Mouse (Mus musculus): ENCODE measurements at regions not wholly inside any gene's neighbourhood (a gene's known extent, or its start where the extent isn't known, plus 50 kb on each side); places are given as distances from the start of the nearest gene placed in this dataset.

DNA sequence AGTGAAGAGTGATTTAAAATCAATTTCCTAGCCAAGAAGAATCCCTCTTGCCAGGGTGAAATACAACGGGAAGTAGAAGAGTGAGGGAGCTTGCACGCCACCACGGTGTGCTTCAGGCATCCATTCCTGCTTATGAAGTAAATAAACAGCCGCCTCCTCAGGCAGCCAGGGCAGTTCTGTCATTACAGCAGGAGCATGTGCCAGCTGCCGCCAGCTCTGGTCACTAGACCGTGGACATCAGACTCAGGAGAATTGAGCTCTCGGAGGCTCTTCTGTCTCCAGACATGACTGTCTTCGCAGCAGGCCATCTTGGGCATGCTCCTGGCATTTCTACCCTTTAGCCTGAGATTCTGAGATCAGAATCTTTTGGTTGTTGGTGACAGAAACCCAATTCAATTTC lies 236.1 kb upstream of the Gjb5 start:
- no peak overlapping the region for H3ac ChIP-seq (ENCODE audit: control insufficient read depth, insufficient read length)
- no peaks in the 10 kb centered on the region for H3K79me2 ChIP-seq (ENCODE audit: control insufficient read depth, insufficient read depth)
- TF ChIP-seq MAX (IDR thresholded peaks at IDR 0.05; ENCODE audit: low read depth): no peak
- TF ChIP-seq SRF (IDR thresholded peaks at IDR 0.05; ENCODE audit: control insufficient read depth, insufficient read length, low read depth): no peak
- no peak for TF ChIP-seq USF1 (IDR thresholded peaks at IDR 0.05; ENCODE audit: low read depth)
- TF ChIP-seq TCF12 (IDR thresholded peaks at IDR 0.05; ENCODE audit: insufficient read depth, poor library complexity, severe bottlenecking): no peak
- no peak for TF ChIP-seq E2F4 (IDR thresholded peaks at IDR 0.05; ENCODE audit: insufficient read depth)
- no peak for TF ChIP-seq POLR2A (IDR thresholded peaks at IDR 0.05; ENCODE audit: insufficient read length, low read depth)
- TF ChIP-seq TCF3 (IDR thresholded peaks at IDR 0.05; ENCODE audit: insufficient read length, low read depth): no peak
- TF ChIP-seq POLR2AphosphoS2 (IDR thresholded peaks at IDR 0.05; ENCODE audit: insufficient read length, low read depth): no peak
- no peak for TF ChIP-seq CEBPB (IDR thresholded peaks at IDR 0.05; ENCODE audit: insufficient read depth, poor library complexity, severe bottlenecking)
- TF ChIP-seq MYOG (IDR thresholded peaks at IDR 0.05; ENCODE audit: control insufficient read depth in 1 of 3, insufficient read depth in 1 of 3, insufficient read length in 2 of 3, low read depth in 2 of 3): no peak
- TF ChIP-seq REST (IDR thresholded peaks at IDR 0.05; ENCODE audit: insufficient read depth, insufficient read length): no peak
- no peak for TF ChIP-seq MYOD1 (IDR thresholded peaks at IDR 0.05; ENCODE audit: control insufficient read depth in 1 of 3, insufficient read length in 2 of 3, low read depth in 2 of 3)
- H3K36me3 ChIP-seq (ENCODE audit: control insufficient read depth, insufficient read depth): no peaks in the 10 kb centered on the region
- H3K27me3 ChIP-seq (ENCODE audit: control insufficient read depth, insufficient read depth, insufficient read length): no peaks in the 10 kb centered on the region
- no peak overlapping the region for H3K4me3 ChIP-seq
- H3K4me2 ChIP-seq (ENCODE audit: low read depth): no peak overlapping the region

DNA sequence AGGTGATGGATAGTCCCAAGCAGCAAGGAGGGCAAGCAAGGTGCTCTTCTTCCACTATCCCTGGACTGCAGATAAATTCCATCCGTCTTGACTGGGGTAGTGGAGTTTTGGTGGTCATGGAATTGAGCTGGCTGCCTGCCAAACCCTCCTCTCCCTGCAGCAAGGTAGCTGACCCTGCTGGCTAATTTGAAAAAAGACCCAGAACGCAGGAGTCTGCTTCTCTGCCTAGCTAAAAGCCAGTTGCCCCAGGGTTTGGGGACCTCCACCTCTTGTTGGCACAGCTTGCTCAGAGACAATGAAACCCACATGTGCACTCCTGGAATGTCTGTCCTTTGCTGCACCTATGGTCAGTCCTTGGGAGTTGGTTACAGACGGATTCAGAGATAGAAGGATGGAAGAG lies 233.6 kb upstream of the Gjb5 start:
- H3K27me3 ChIP-seq (ENCODE audit: control insufficient read depth, insufficient read depth, insufficient read length): no peaks in the 10 kb centered on the region
- no peaks in the 10 kb centered on the region for H3K36me3 ChIP-seq (ENCODE audit: control insufficient read depth, insufficient read depth)
- no peak overlapping the region for H3K4me3 ChIP-seq
- H3K79me2 ChIP-seq (ENCODE audit: control insufficient read depth, insufficient read depth): no peaks in the 10 kb centered on the region
- no peak for TF ChIP-seq TCF12 (IDR thresholded peaks at IDR 0.05; ENCODE audit: insufficient read depth, poor library complexity, severe bottlenecking)
- TF ChIP-seq E2F4 (IDR thresholded peaks at IDR 0.05; ENCODE audit: insufficient read depth): no peak
- no peak for TF ChIP-seq POLR2A (IDR thresholded peaks at IDR 0.05; ENCODE audit: insufficient read length, low read depth)
- TF ChIP-seq TCF3 (IDR thresholded peaks at IDR 0.05; ENCODE audit: insufficient read length, low read depth): no peak
- TF ChIP-seq MYOD1 (IDR thresholded peaks at IDR 0.05; ENCODE audit: control insufficient read depth in 1 of 3, insufficient read length in 2 of 3, low read depth in 2 of 3): no peak
- no peak overlapping the region for H3K4me2 ChIP-seq (ENCODE audit: low read depth)
- no peak overlapping the region for H3ac ChIP-seq (ENCODE audit: control insufficient read depth, insufficient read length)

DNA sequence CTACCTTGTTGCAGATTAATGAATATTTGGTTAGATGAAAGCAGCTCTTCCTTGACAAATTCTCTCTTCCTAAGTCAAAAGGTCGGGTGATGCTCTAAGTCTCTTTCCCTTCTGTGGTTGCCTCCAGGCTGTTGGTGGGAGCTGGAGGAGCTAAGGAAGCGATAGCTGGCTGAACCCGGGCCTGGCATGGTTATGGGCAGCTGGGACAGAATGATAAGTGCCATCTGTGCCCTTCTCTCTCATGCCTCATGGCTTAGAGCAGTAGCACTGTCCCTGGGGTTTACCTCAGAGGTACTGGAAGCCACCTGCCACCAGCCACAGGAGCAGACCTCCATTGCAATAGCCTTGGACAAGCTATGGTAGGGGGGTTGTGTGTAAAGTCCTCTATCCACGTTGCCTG lies 228.8 kb upstream of the Gjb5 start:
- H3K4me3 ChIP-seq: no peak overlapping the region

DNA sequence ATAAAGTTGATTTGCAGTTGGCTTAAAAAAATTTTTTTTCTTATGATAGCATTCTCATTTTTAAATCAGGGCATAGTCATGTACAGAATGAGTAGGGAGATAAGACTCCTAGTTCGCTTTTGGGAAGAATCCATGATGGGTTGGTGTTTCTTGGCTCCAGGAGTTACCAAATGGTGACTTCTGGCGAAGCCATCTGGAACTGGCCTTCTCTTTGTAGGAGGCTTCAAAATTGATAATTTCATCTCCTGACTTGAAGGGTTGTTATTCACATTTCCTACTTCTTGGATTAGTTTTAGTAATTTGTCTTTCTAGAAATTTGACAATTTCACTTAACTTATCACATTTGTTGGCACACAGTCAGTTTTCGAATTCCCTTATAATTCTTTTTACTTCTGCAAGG lies 218.5 kb upstream of the Gjb5 start:
- no peak overlapping the region for H3K4me2 ChIP-seq (ENCODE audit: low read depth)
- no peak overlapping the region for H3ac ChIP-seq (ENCODE audit: control insufficient read depth, insufficient read length)
- no peaks in the 10 kb centered on the region for H3K79me2 ChIP-seq (ENCODE audit: control insufficient read depth, insufficient read depth)
- no peak overlapping the region for H3K4me3 ChIP-seq
- no peaks in the 10 kb centered on the region for H3K36me3 ChIP-seq (ENCODE audit: control insufficient read depth, insufficient read depth)
- H3K27me3 ChIP-seq (ENCODE audit: control insufficient read depth, insufficient read depth, insufficient read length): no peaks in the 10 kb centered on the region
- TF ChIP-seq TCF12 (IDR thresholded peaks at IDR 0.05; ENCODE audit: insufficient read depth, poor library complexity, severe bottlenecking) (no peak), CEBPB (IDR thresholded peaks at IDR 0.05; ENCODE audit: insufficient read depth, poor library complexity, severe bottlenecking) (no peak), MYOG (IDR thresholded peaks at IDR 0.05; ENCODE audit: control insufficient read depth in 1 of 3, insufficient read depth in 1 of 3, insufficient read length in 2 of 3, low read depth in 2 of 3) (no peak), POLR2AphosphoS2 (IDR thresholded peaks at IDR 0.05; ENCODE audit: insufficient read length, low read depth) (no peak), POLR2A (IDR thresholded peaks at IDR 0.05; ENCODE audit: insufficient read length, low read depth) (no peak), MAX (IDR thresholded peaks at IDR 0.05; ENCODE audit: low read depth) (no peak), USF1 (IDR thresholded peaks at IDR 0.05; ENCODE audit: low read depth) (no peak)

More for the DNA sequence above, 228.8 kb upstream of the Gjb5 start:
- TF ChIP-seq TCF3 (IDR thresholded peaks at IDR 0.05; ENCODE audit: insufficient read length, low read depth): no peak
- no peak for TF ChIP-seq MAX (IDR thresholded peaks at IDR 0.05; ENCODE audit: low read depth)
- no peak for TF ChIP-seq MYOG (IDR thresholded peaks at IDR 0.05; ENCODE audit: control insufficient read depth in 1 of 3, insufficient read depth in 1 of 3, insufficient read length in 2 of 3, low read depth in 2 of 3)
- H3K79me2 ChIP-seq (ENCODE audit: control insufficient read depth, insufficient read depth): no peaks in the 10 kb centered on the region
- no peak overlapping the region for H3ac ChIP-seq (ENCODE audit: control insufficient read depth, insufficient read length)
- no peak overlapping the region for H3K4me2 ChIP-seq (ENCODE audit: low read depth)
- H3K27me3 ChIP-seq (ENCODE audit: control insufficient read depth, insufficient read depth, insufficient read length): no peaks in the 10 kb centered on the region
- H3K36me3 ChIP-seq (ENCODE audit: control insufficient read depth, insufficient read depth): no peaks in the 10 kb centered on the region

DNA sequence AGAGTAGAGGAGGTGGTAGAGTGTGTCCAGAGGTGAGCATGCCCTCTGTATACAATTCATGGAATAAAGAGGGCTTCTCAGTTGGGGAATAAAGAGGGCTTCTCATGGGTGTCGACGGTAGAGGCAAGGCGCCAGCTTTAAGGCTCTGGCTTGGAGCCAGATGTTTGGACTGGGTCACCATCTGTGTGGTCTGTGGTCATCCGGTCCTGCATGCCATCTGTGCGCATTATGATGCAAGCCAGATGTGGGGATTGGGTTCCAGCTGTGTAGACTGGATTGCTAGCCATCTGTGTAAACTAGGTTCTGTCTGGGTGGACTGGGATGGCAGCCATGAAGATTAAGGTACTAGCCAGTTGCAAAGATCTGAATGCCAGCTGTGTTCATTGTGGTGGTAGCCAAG lies 204.6 kb upstream of the Gjb5 start:
- Histone ChIP-seq H3K36me3 (ENCODE audit: control insufficient read depth, insufficient read depth) (no peaks in the 10 kb centered on the region), H3K79me2 (ENCODE audit: control insufficient read depth, insufficient read depth) (no peaks in the 10 kb centered on the region), H3K4me3 (no peak overlapping the region), H3K4me2 (ENCODE audit: low read depth) (no peak overlapping the region), H3ac (ENCODE audit: control insufficient read depth, insufficient read length) (no peak overlapping the region), H3K27me3 (ENCODE audit: control insufficient read depth, insufficient read depth, insufficient read length) (no peaks in the 10 kb centered on the region)
- no peak for TF ChIP-seq TCF3 (IDR thresholded peaks at IDR 0.05; ENCODE audit: insufficient read length, low read depth)
- TF ChIP-seq TCF12 (IDR thresholded peaks at IDR 0.05; ENCODE audit: insufficient read depth, poor library complexity, severe bottlenecking): no peak
- TF ChIP-seq POLR2A (IDR thresholded peaks at IDR 0.05; ENCODE audit: insufficient read length, low read depth): no peak
- no peak for TF ChIP-seq POLR2AphosphoS2 (IDR thresholded peaks at IDR 0.05; ENCODE audit: insufficient read length, low read depth)
- TF ChIP-seq MYOG (IDR thresholded peaks at IDR 0.05; ENCODE audit: control insufficient read depth in 1 of 3, insufficient read depth in 1 of 3, insufficient read length in 2 of 3, low read depth in 2 of 3): no peak
- no peak for TF ChIP-seq MAX (IDR thresholded peaks at IDR 0.05; ENCODE audit: low read depth)
- no peak for TF ChIP-seq E2F4 (IDR thresholded peaks at IDR 0.05; ENCODE audit: insufficient read depth)
- TF ChIP-seq MYOD1 (IDR thresholded peaks at IDR 0.05; ENCODE audit: control insufficient read depth in 1 of 3, insufficient read length in 2 of 3, low read depth in 2 of 3): no peak
- no peak for TF ChIP-seq SRF (IDR thresholded peaks at IDR 0.05; ENCODE audit: control insufficient read depth, insufficient read length, low read depth)
- no peak for TF ChIP-seq USF1 (IDR thresholded peaks at IDR 0.05; ENCODE audit: low read depth)
- TF ChIP-seq REST (IDR thresholded peaks at IDR 0.05; ENCODE audit: insufficient read depth, insufficient read length): no peak
- TF ChIP-seq CEBPB (IDR thresholded peaks at IDR 0.05; ENCODE audit: insufficient read depth, poor library complexity, severe bottlenecking): no peak

All from myocyte (in vitro differentiated cells).